Mouse (Mus musculus) spleen, adult 2 months (tissue): Measurements from ENCODE around the gene Bbip1.

Experiments
- CTCF ChIP-seq: fragments of 200-500 bp; IDR thresholded peaks from 2 replicates; pipeline ENCODE4 v1.5.1; 2011; ENCODE audit warnings: mild to moderate bottlenecking, inconsistent platforms; ENCODE audit not compliant: insufficient read depth, insufficient read length, insufficient replicate concordance; ENCODE audit errors: extremely low read depth
- POLR2A ChIP-seq: fragments of 200-500 bp; IDR thresholded peaks from 2 replicates; pipeline ENCODE4 v1.6.1; 2011; ENCODE audit warnings: low read depth, low read length, inconsistent platforms

GRCm38 (mm10) chr19:53982041-53982440 lies 37.6 kb upstream of the Bbip1 start:
- no peak for TF ChIP-seq POLR2A
- no peak for TF ChIP-seq CTCF
